In the genomic region with DNA sequence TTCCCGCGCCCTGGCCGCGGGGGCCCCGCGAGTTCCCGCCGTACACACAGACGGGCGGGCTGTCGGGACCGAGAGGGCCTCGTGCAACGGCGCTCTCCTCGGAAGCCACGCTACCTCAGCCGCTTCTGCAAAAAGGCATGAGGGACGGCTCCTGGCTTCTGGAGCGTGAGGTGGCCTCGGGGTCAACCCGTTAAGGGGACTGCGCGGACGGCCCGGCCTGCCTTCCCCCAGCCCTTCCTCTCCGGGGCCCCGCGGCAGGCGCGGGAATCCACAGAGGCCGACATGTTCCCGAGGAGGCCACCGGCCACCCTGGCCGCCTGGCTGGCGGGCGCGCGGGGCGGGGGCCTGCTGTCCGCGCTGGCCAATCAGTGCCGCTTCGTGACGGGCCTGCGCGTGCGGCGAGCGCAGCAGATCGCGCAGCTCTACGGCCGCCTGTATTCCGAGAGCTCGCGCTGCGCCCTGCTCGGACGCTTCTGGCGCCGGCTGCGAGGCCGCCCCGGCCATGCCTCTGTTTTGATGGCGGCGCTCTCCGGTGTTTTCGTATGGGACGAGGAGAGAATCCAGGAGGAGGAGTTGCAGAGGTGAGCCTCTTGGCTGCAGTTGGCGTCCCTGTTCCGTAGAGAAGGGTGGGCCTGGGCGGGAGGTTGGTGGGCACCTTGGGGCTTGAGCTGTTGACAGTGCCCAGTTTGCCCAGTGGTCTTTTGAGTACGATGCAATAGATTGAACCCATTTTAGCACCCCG, we compare ENCODE assay signal across 8 mouse cellular contexts. TPM values are rescaled to one million over a fixed set of nuclear protein-coding genes. Genes with fewer than 3 reads are reported as not detected.
DNase-seq lines count a peak whose midpoint lies in the region; ATAC-seq and TF ChIP-seq lines count a peak whose summit lies in the region.

No protein-coding gene starts in this region.

- no peaks in the 10 kb centered on the region for H3K27me3 ChIP-seq in heart, embryonic 11.5 days (ENCODE audit: control insufficient read depth, insufficient read depth, low read length)
- no peaks in the 10 kb centered on the region for H3K27me3 ChIP-seq in kidney, embryonic 15.5 days
- H3K27me3 ChIP-seq in limb, embryonic 15.5 days = no peaks in the 10 kb centered on the region
- no peaks in the 10 kb centered on the region for H3K27me3 ChIP-seq in midbrain, postnatal 0 days (ENCODE audit: insufficient read depth, low read length)

- TF ChIP-seq CTCF in bone marrow, adult 2 months (IDR thresholded peaks at IDR 0.05; ENCODE audit: control insufficient read depth, insufficient read depth, low read length) = no peak
- no peak for TF ChIP-seq CTCF in embryonic fibroblast, embryonic 13.5 days (IDR thresholded peaks at IDR 0.05; ENCODE audit: borderline replicate concordance, insufficient read depth, low read length)
- TF ChIP-seq CTCF in midbrain, postnatal 0 days (IDR thresholded peaks at IDR 0.05) = no peak

- H3K4me2 ChIP-seq in heart, embryonic 11.5 days = peak overlapping the region; percentile 80
- H3K4me2 ChIP-seq in kidney, embryonic 15.5 days = peak overlapping the region; percentile 86
- H3K4me2 ChIP-seq in limb, embryonic 15.5 days = peak overlapping the region; percentile 74
- H3K4me2 ChIP-seq in midbrain, postnatal 0 days (ENCODE audit: low read depth, low read length, poor library complexity, severe bottlenecking) = peak overlapping the region; percentile 78

- peak; percentile 88 for DNase-seq in 416B (ENCODE audit: low read depth)
- peak; percentile 89 for DNase-seq in midbrain, postnatal 0 days (ENCODE audit: low spot score)
- peak; percentile 87 for DNase-seq in spleen, postnatal 36 days (ENCODE audit: low spot score in 2 of 2)

- H3K9me3 ChIP-seq in heart, embryonic 11.5 days (replicated peaks; ENCODE audit: control insufficient read depth, low read length) = no peaks in the 10 kb centered on the region
- H3K9me3 ChIP-seq in kidney, embryonic 15.5 days (replicated peaks) = no peaks in the 10 kb centered on the region
- no peaks in the 10 kb centered on the region for H3K9me3 ChIP-seq in limb, embryonic 15.5 days
- H3K9me3 ChIP-seq in midbrain, postnatal 0 days (ENCODE audit: low read length) = no peaks in the 10 kb centered on the region

- peak overlapping the region; percentile 99 for H3K9ac ChIP-seq in heart, embryonic 11.5 days (ENCODE audit: low read depth, low read length)
- H3K9ac ChIP-seq in kidney, embryonic 15.5 days = peak overlapping the region; percentile 85
- H3K9ac ChIP-seq in limb, embryonic 15.5 days = peak overlapping the region; percentile 92
- H3K9ac ChIP-seq in midbrain, postnatal 0 days (replicated peaks; ENCODE audit: low read length, poor library complexity, severe bottlenecking) = peak overlapping the region; percentile 94

- no peaks in the 10 kb centered on the region for H3K36me3 ChIP-seq in heart, embryonic 11.5 days (ENCODE audit: control insufficient read depth, insufficient read depth, low read length)
- H3K36me3 ChIP-seq in kidney, embryonic 15.5 days = no peaks in the 10 kb centered on the region
- H3K36me3 ChIP-seq in limb, embryonic 15.5 days = no peaks in the 10 kb centered on the region
- no peaks in the 10 kb centered on the region for H3K36me3 ChIP-seq in midbrain, postnatal 0 days (ENCODE audit: insufficient read depth, low read length)

- under 1% methylated on average over 75 of the region's 75 CpGs for WGBS in bone marrow, adult 2 months
- under 1% methylated on average over 67 of the region's 75 CpGs for WGBS in heart, embryonic 11.5 days (ENCODE audit: insufficient replicate concordance)
- WGBS in kidney, embryonic 15.5 days = under 1% methylated on average over 75 of the region's 75 CpGs
- under 1% methylated on average over 72 of the region's 75 CpGs for WGBS in limb, embryonic 15.5 days
- WGBS in midbrain, postnatal 0 days = under 1% methylated on average over 58 of the region's 75 CpGs

- peaks cover 3% of the 10 kb centered on the region for H3K4me1 ChIP-seq in bone marrow, adult 2 months (ENCODE audit: control insufficient read depth, insufficient read depth, low read length)
- H3K4me1 ChIP-seq in embryonic fibroblast, embryonic 13.5 days (ENCODE audit: control insufficient read depth, insufficient read depth, low read length) = no peaks in the 10 kb centered on the region
- H3K4me1 ChIP-seq in heart, embryonic 11.5 days (ENCODE audit: control insufficient read depth, insufficient read depth, low read length) = peaks cover 11% of the 10 kb centered on the region
- H3K4me1 ChIP-seq in kidney, embryonic 15.5 days = peaks cover 9% of the 10 kb centered on the region
- H3K4me1 ChIP-seq in limb, embryonic 15.5 days = 0 out of 2 replicates have a peak, but pooled peaks cover 10% of the 10 kb centered on the region
- H3K4me1 ChIP-seq in midbrain, postnatal 0 days (ENCODE audit: insufficient read depth, low read length) = peaks cover 8% of the 10 kb centered on the region; the same call in 1 of the 2 replicates

- H3K27ac ChIP-seq in bone marrow, adult 2 months (ENCODE audit: control insufficient read depth, insufficient read depth, low read depth, low read length, poor library complexity) = peak overlapping the region; percentile 88
- H3K27ac ChIP-seq in embryonic fibroblast, embryonic 13.5 days (ENCODE audit: insufficient read depth, low read length) = peak overlapping the region; percentile 63
- peak overlapping the region; percentile 96 for H3K27ac ChIP-seq in heart, embryonic 11.5 days (ENCODE audit: low read depth, low read length)
- H3K27ac ChIP-seq in kidney, embryonic 15.5 days = peak overlapping the region; percentile 97
- peak overlapping the region; percentile 96 for H3K27ac ChIP-seq in limb, embryonic 15.5 days
- peak overlapping the region; percentile 95 for H3K27ac ChIP-seq in midbrain, postnatal 0 days (ENCODE audit: low read depth, low read length)

- TF ChIP-seq POLR2A in bone marrow, adult 2 months (IDR thresholded peaks at IDR 0.05; ENCODE audit: borderline replicate concordance, control insufficient read depth, low read depth, low read length) = peak; percentile 59; the same call in 1 of the 2 replicates
- TF ChIP-seq POLR2A in embryonic fibroblast, embryonic 13.5 days (IDR thresholded peaks at IDR 0.05; ENCODE audit: low read depth, low read length) = peak; percentile 52

- peak; percentile 94 for ATAC-seq in heart, embryonic 11.5 days (replicated peaks; ENCODE audit: insufficient number of reproducible peaks, low FRiP score, low TSS enrichment)
- ATAC-seq in kidney, embryonic 15.5 days (replicated peaks; ENCODE audit: low FRiP score) = peak; percentile 96
- ATAC-seq in limb, embryonic 15.5 days (ENCODE audit: insufficient number of reproducible peaks, low FRiP score, low TSS enrichment, low read depth) = peak; percentile 91
- ATAC-seq in midbrain, postnatal 0 days (ENCODE audit: low FRiP score) = peak; percentile 94

- H3K4me3 ChIP-seq in bone marrow, adult 2 months (replicated peaks; ENCODE audit: control insufficient read depth, low read depth, low read length) = peak overlapping the region; percentile 89
- H3K4me3 ChIP-seq in embryonic fibroblast, embryonic 13.5 days (ENCODE audit: insufficient read depth, low read length) = peak overlapping the region; percentile 98
- peak overlapping the region; percentile 87 for H3K4me3 ChIP-seq in heart, embryonic 11.5 days (ENCODE audit: low read depth, low read length)
- peak overlapping the region; percentile 77 for H3K4me3 ChIP-seq in kidney, embryonic 15.5 days (replicated peaks)
- peak overlapping the region; percentile 98 for H3K4me3 ChIP-seq in limb, embryonic 15.5 days
- peak overlapping the region; percentile 91 for H3K4me3 ChIP-seq in midbrain, postnatal 0 days (ENCODE audit: low read depth, low read length)

RNA-seq across cellular contexts. Expression of gene Stard7, which starts 0.5 kb away (rescaled TPM):
- polyA plus RNA-seq in bone marrow, adult 2 months (2011; ENCODE audit: insufficient read depth, insufficient read length, low replicate concordance, missing spikeins) = 23.7 and 25.4 TPM in 2 replicates
- 36.3 and 44.7 TPM in 2 replicates for polyA plus RNA-seq in embryonic fibroblast, embryonic 13.5 days (2011; ENCODE audit: insufficient read length, low read depth, missing spikeins)
- 101 and 103 TPM in 2 replicates for polyA plus RNA-seq in heart, embryonic 11.5 days (2014; fragmentation: Nextera tagmentation; extraction: Ambion mirVana)
- 76.7 and 78.0 TPM in 2 replicates for polyA plus RNA-seq in kidney, embryonic 15.5 days (2015; fragmentation: Nextera tagmentation; extraction: Ambion mirVana)
- 58.2 and 63.2 TPM in 2 replicates for polyA plus RNA-seq in limb, embryonic 15.5 days (2015; fragmentation: Nextera tagmentation; extraction: Ambion mirVana)
- 151 and 167 TPM in 2 replicates for total RNA-seq in midbrain, postnatal 0 days (2014; rRNA removed)
- 100 and 104 TPM in 2 replicates for polyA plus RNA-seq in midbrain, postnatal 0 days (2015; fragmentation: Nextera tagmentation; extraction: Ambion mirVana)

RNA-seq across cellular contexts. Expression of gene Tmem127, which starts 22.8 kb away (rescaled TPM):
- 16.0 and 27.7 TPM in 2 replicates for polyA plus RNA-seq in bone marrow, adult 2 months (2011; ENCODE audit: insufficient read depth, insufficient read length, low replicate concordance, missing spikeins)
- 59.2 and 61.2 TPM in 2 replicates for polyA plus RNA-seq in embryonic fibroblast, embryonic 13.5 days (2011; ENCODE audit: insufficient read length, low read depth, missing spikeins)
- polyA plus RNA-seq in heart, embryonic 11.5 days (2014; fragmentation: Nextera tagmentation; extraction: Ambion mirVana) = 13.7 and 18.6 TPM in 2 replicates
- polyA plus RNA-seq in kidney, embryonic 15.5 days (2015; fragmentation: Nextera tagmentation; extraction: Ambion mirVana) = 29.0 and 29.3 TPM in 2 replicates
- 32.8 and 34.5 TPM in 2 replicates for polyA plus RNA-seq in limb, embryonic 15.5 days (2015; fragmentation: Nextera tagmentation; extraction: Ambion mirVana)
- 108 and 131 TPM in 2 replicates for total RNA-seq in midbrain, postnatal 0 days (2014; rRNA removed)
- polyA plus RNA-seq in midbrain, postnatal 0 days (2015; fragmentation: Nextera tagmentation; extraction: Ambion mirVana) = 74.0 and 75.5 TPM in 2 replicates

RNA-seq across cellular contexts. Expression of gene Ciao1, which starts 22.9 kb away (rescaled TPM):
- 24.9 and 26.9 TPM in 2 replicates for polyA plus RNA-seq in bone marrow, adult 2 months (2011; ENCODE audit: insufficient read depth, insufficient read length, low replicate concordance, missing spikeins)
- 23.1 and 28.8 TPM in 2 replicates for polyA plus RNA-seq in embryonic fibroblast, embryonic 13.5 days (2011; ENCODE audit: insufficient read length, low read depth, missing spikeins)
- polyA plus RNA-seq in heart, embryonic 11.5 days (2014; fragmentation: Nextera tagmentation; extraction: Ambion mirVana) = 52.8 and 53.7 TPM in 2 replicates
- polyA plus RNA-seq in kidney, embryonic 15.5 days (2015; fragmentation: Nextera tagmentation; extraction: Ambion mirVana) = 66.8 and 70.8 TPM in 2 replicates
- polyA plus RNA-seq in limb, embryonic 15.5 days (2015; fragmentation: Nextera tagmentation; extraction: Ambion mirVana) = 64.0 and 68.0 TPM in 2 replicates
- 27.5 and 33.9 TPM in 2 replicates for total RNA-seq in midbrain, postnatal 0 days (2014; rRNA removed)
- polyA plus RNA-seq in midbrain, postnatal 0 days (2015; fragmentation: Nextera tagmentation; extraction: Ambion mirVana) = 23.9 and 29.8 TPM in 2 replicates

Comparison
In these comparisons a context has a peak if more than half of its experiments do, and no peak if none do; other contexts are left out.
1. Peak in every context shown above with its lines: DNase-seq, ATAC-seq, H3K4me3 ChIP-seq and H3K27ac ChIP-seq.